Mouse (Mus musculus) gastrocnemius, adult 2 months (tissue): ENCODE measurements around the gene 1600002K03Rik. TPM values are rescaled to one million over a fixed set of nuclear protein-coding genes. Genes with fewer than 3 reads are reported as not detected.
"Not testable (repeated sequence)": the region's sequence is repeated elsewhere in the genome, so short reads cannot be mapped to it uniquely, and the experiment has no call there.

Experiments used
- DNase-seq: peaks from one replicate; pipeline ENCODE4 v3.0.0; 2022
- H3K27ac ChIP-seq: fragments of 200-600 bp; 2 replicates; pipeline ENCODE4 v1.8.1; 2022; ENCODE audit warnings: mild to moderate bottlenecking
- H3K4me3 ChIP-seq: fragments of 200-600 bp; 2 replicates; pipeline ENCODE4 v1.8.1; 2022; ENCODE audit warnings: mild to moderate bottlenecking, moderate library complexity
- CTCF ChIP-seq: fragments of 200-600 bp; IDR thresholded peaks from 2 replicates; pipeline ENCODE4 v1.8.1; 2022; ENCODE audit warnings: antibody characterized with exemption, mild to moderate bottlenecking, moderate library complexity
- intact Hi-C: fragments of 180-260 bp; cut with DNase I; formaldehyde crosslinking; loops from one replicate; pipeline ENCODE4 v1.15.1; 2025
- total RNA-seq, 2 experiments: library from RNA; stranded (reverse); gene quantifications; 2 replicates each; pipeline ENCODE4 v1.2.3; 2021

Gene 1600002K03Rik
- total RNA-seq, 2 experiments from 2014 or later = 6.6 to 7.1 TPM

DNA sequence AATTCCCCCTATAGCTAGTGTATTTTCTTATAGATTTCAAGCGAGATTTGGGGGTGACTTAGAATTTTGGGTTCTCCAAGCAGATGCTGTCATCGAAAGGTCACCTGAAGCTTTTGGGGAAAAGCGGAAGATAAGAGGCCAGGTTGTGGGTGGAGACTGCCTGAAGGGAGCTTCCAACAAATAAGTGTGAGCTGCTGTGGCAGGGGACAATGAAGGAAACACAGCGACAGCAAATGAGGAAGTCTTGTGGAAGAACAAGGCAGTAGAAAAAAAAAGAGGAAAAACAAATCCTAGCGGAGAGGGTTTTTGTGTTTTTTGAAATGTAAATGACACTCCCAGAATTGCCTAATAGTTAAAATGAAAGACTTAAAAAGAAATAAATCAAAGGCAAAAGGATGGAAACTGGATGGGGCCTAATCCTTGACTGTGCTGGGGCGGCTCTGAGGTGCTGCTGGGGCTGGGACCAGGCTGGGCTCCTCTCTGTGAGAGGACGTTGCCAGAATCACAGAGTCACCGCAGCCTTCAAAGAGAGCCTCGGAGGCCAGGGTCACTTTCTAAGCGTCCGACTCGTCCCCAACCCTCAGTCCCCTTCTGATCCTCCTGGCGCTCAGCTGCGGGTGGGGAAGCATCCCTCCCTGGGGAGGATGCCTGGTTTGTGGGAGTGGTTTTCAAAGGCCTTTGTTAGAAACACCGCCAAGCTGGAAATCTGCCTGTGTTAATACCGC is 42.5 kb downstream of the 1600002K03Rik start:
- no peak for DNase-seq
- intact Hi-C loops = no loop called here
- TF ChIP-seq CTCF = no peak
- H3K27ac ChIP-seq = no peak overlapping the region; the same call in 1 of the 2 replicates
- H3K4me3 ChIP-seq = no peak overlapping the region

DNA sequence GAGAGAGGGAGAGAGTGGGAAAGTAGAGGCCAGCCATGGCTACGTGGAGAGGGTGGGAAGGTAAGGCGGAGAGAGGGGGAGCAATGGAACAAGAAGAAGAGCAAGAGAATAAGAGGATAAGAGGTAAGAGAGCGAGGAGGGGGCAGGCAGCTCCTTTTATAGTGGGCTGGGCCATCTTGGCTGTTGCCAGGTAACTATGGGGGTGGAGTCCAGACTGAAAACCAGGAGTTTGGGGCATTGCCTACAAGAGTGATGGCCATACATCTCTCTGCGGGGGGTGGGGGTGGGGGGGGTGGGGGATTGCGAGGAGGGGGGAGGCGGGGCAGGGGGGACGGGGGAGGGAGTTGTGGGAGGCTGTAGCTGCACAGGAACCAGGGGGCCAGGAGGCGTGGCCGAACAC is 47.9 kb downstream of the 1600002K03Rik start:
- no peak for DNase-seq
- TF ChIP-seq CTCF = no peak
- H3K4me3 ChIP-seq = no peak overlapping the region
- H3K27ac ChIP-seq = no peak overlapping the region
- intact Hi-C loops = no loop called here

DNA sequence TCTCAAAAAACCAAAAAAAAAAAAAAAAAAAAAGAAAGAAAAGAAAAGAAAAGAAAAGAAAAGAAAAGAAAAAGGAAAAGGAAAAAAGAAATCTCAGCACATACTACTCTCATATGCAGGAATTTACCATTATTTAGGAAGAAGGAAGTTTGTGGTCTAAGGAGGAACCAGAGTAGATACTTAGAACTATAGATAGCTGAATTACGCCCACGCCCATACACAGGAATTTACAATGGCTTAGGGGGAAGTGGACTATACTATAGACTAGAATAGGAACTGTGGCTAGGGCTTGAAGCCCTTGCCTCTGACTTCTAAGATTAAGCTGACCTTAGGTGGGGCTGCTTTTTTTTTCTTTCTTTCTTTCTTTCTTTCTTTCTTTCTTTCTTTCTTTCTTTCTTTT is 50.4 kb downstream of the 1600002K03Rik start:
- DNase-seq, intact Hi-C loops, H3K27ac ChIP-seq, H3K4me3 ChIP-seq: not testable (repeated sequence)

Other genes with a start within 250 kb of the 1600002K03Rik start
- 1 to 10 TPM; 1.8 to 2.1 TPM for gene Arid3a, start 245.9 kb upstream of the 1600002K03Rik start, total RNA-seq
- 10 to 100 TPM; 19.7 to 22.0 TPM for gene Wdr18, start 212.8 kb upstream of the 1600002K03Rik start, total RNA-seq
- gene Grin3b, start 202.2 kb upstream of the 1600002K03Rik start, total RNA-seq = under 1 TPM; 0.25 to 0.28 TPM
- 10 to 100 TPM; 70.9 to 75.1 TPM for gene Tmem259, start 188.6 kb upstream of the 1600002K03Rik start, total RNA-seq
- 1 to 10 TPM; 3.9 to 9.7 TPM for gene Cnn2, start 184.4 kb upstream of the 1600002K03Rik start, total RNA-seq
- gene Abca7, start 176.4 kb upstream of the 1600002K03Rik start, total RNA-seq = 1 to 10 TPM; 6.7 to 7.2 TPM
- 1 to 10 TPM in 1 of 2 experiments, under 1 TPM in 1; 0.97 to 1.4 TPM for gene Arhgap45, start 156.3 kb upstream of the 1600002K03Rik start, total RNA-seq
- 10 to 100 TPM; 42.0 to 50.9 TPM for gene Polr2e, start 133.1 kb upstream of the 1600002K03Rik start, total RNA-seq
- gene Gpx4, start 125.8 kb upstream of the 1600002K03Rik start, total RNA-seq = 100 to 1,000 TPM; 552 to 603 TPM
- gene Sbno2, start 67.4 kb upstream of the 1600002K03Rik start, total RNA-seq = 1 to 10 TPM; 6.2 to 7.1 TPM
- 100 to 1,000 TPM; 144 to 153 TPM for gene Stk11, start 57.1 kb upstream of the 1600002K03Rik start, total RNA-seq
- gene Atp5d, start 34.3 kb upstream of the 1600002K03Rik start, total RNA-seq = 100 to 1,000 TPM; 535 to 725 TPM
- gene Cbarp, start 32.1 kb upstream of the 1600002K03Rik start, total RNA-seq = 1 to 10 TPM; 1.8 to 2.3 TPM
- 10 to 100 TPM; 34.3 to 39.8 TPM for gene Midn, start 24.7 kb upstream of the 1600002K03Rik start, total RNA-seq
- 10 to 100 TPM; 22.1 to 30.7 TPM for gene Cirbp, start 7.0 kb upstream of the 1600002K03Rik start, total RNA-seq
- under 1 TPM; 0.23 to 0.73 TPM for gene Efna2, start 6.5 kb downstream of the 1600002K03Rik start, total RNA-seq
- gene Mum1, start 53.5 kb downstream of the 1600002K03Rik start, total RNA-seq = 10 to 100 TPM; 12.2 to 19.2 TPM
- 100 to 1,000 TPM; 496 to 663 TPM for gene Ndufs7, start 76.2 kb downstream of the 1600002K03Rik start, total RNA-seq
- gene Gamt, start 88.1 kb downstream of the 1600002K03Rik start, total RNA-seq = 10 to 100 TPM; 14.0 to 28.5 TPM
- gene Dazap1, start 88.5 kb downstream of the 1600002K03Rik start, total RNA-seq = 10 to 100 TPM; 34.2 to 38.4 TPM
- 100 to 1,000 TPM; 634 to 773 TPM for gene Rps15, start 119.5 kb downstream of the 1600002K03Rik start, total RNA-seq
- under 1 TPM; 0.20 to 0.77 TPM for gene Apc2, start 123.0 kb downstream of the 1600002K03Rik start, total RNA-seq
- gene 2310011J03Rik, start 147.6 kb downstream of the 1600002K03Rik start, total RNA-seq = 1 to 10 TPM; 5.7 to 8.1 TPM
- gene Pcsk4, start 156.6 kb downstream of the 1600002K03Rik start, total RNA-seq = 1 to 10 TPM in 1 of 2 experiments, under 1 TPM in 1; 0.84 to 1.0 TPM
- 1 to 10 TPM; 1.5 to 2.5 TPM for gene Reep6, start 157.0 kb downstream of the 1600002K03Rik start, total RNA-seq
- 10 to 100 TPM; 26.2 to 43.3 TPM for gene Adamtsl5, start 175.5 kb downstream of the 1600002K03Rik start, total RNA-seq
- gene Plk5, start 183.5 kb downstream of the 1600002K03Rik start, total RNA-seq = under 1 TPM; 0.10 to 0.45 TPM
- gene Mex3d, start 214.7 kb downstream of the 1600002K03Rik start, total RNA-seq = 1 to 10 TPM; 4.7 to 5.1 TPM
- 100 to 1,000 TPM; 105 to 116 TPM for gene Mbd3, start 226.6 kb downstream of the 1600002K03Rik start, total RNA-seq
- 1,000 to 10,000 TPM in 1 of 2 experiments, 100 to 1,000 TPM in 1; 776 to 1,068 TPM for gene Uqcr11, start 233.9 kb downstream of the 1600002K03Rik start, total RNA-seq